In genomic region chr16:23997912-23998311, GRCm38 (mm10) we compare ENCODE assay signal across 33 mouse cellular contexts. TPM values are rescaled to one million over a fixed set of nuclear protein-coding genes. Genes with fewer than 3 reads are reported as not detected.
DNase-seq lines count a peak whose midpoint lies in the region; ATAC-seq and TF ChIP-seq lines count a peak whose summit lies in the region.
"Had no signal": no experiment of that assay in that cellular context is flagged by ENCODE, and none has a peak within 500 bp of the region (broad histone marks: within the 10 kb centered on the region; RNA-seq: fewer than 3 reads in every experiment).

No protein-coding gene starts in this region.

- no peaks in the 10 kb centered on the region for H3K36me3 ChIP-seq in testis, adult 2 months (ENCODE audit: control insufficient read depth, insufficient read depth, low read length)
- H3K36me3 ChIP-seq in stomach, postnatal 0 days (ENCODE audit: control insufficient read depth, insufficient read depth, low read length), result no peaks in the 10 kb centered on the region
- no peaks in the 10 kb centered on the region for H3K36me3 ChIP-seq in kidney, adult 2 months (ENCODE audit: control insufficient read depth, insufficient read depth, low read length)
- H3K36me3 ChIP-seq: embryonic facial prominence, embryonic 12.5 days; embryonic facial prominence, embryonic 15.5 days; hindbrain, embryonic 10.5 days; hindbrain, embryonic 13.5 days had no signal

- WGBS in stomach, postnatal 0 days, result 68% methylated on average over 6 of the region's 6 CpGs
- 90% methylated on average over 6 of the region's 6 CpGs for WGBS in kidney, adult 2 months

- intact Hi-C loops in heart, postnatal 25 days (cut with DNase I), result no loop called here

- TF ChIP-seq POLR2A in testis, adult 2 months (IDR thresholded peaks at IDR 0.05; ENCODE audit: control insufficient read depth, low read depth, low read length), result no peak
- no peak for TF ChIP-seq POLR2A in kidney, adult 2 months (IDR thresholded peaks at IDR 0.05; ENCODE audit: low read depth, low read length)

- no peak overlapping the region for H3K27ac ChIP-seq in testis, adult 2 months (ENCODE audit: control insufficient read depth, insufficient read depth, low read depth, low read length)
- H3K27ac ChIP-seq in stomach, postnatal 0 days (replicated peaks), result no peak overlapping the region
- H3K27ac ChIP-seq in kidney, adult 2 months (ENCODE audit: insufficient read depth, low read depth, low read length), result no peak overlapping the region
- H3K27ac ChIP-seq: embryonic facial prominence, embryonic 12.5 days; embryonic facial prominence, embryonic 15.5 days; gastrocnemius, adult 2 months; hindbrain, embryonic 10.5 days; hindbrain, embryonic 13.5 days had no signal

- ATAC-seq in stomach, postnatal 0 days (ENCODE audit: low FRiP score, low TSS enrichment), result no peak
- ATAC-seq: forebrain, embryonic 14.5 days; forebrain, postnatal 0 days; hindbrain, embryonic 16.5 days had no signal

- H3K4me2 ChIP-seq in stomach, postnatal 0 days (replicated peaks; ENCODE audit: low read depth), result no peak overlapping the region
- H3K4me2 ChIP-seq: embryonic facial prominence, embryonic 12.5 days; embryonic facial prominence, embryonic 15.5 days; heart, embryonic 11.5 days; hindbrain, embryonic 13.5 days had no signal

- no peaks in the 10 kb centered on the region for H3K9me3 ChIP-seq in stomach, postnatal 0 days (ENCODE audit: control insufficient read depth, low read length)
- H3K9me3 ChIP-seq: embryonic facial prominence, embryonic 12.5 days; embryonic facial prominence, embryonic 15.5 days; hindbrain, embryonic 10.5 days; hindbrain, embryonic 13.5 days had no signal

- H3K27me3 ChIP-seq in testis, adult 2 months (ENCODE audit: control insufficient read depth, insufficient read depth, low read length), result no peaks in the 10 kb centered on the region
- no peaks in the 10 kb centered on the region for H3K27me3 ChIP-seq in stomach, postnatal 0 days (ENCODE audit: control insufficient read depth, insufficient read depth, low read length)
- no peaks in the 10 kb centered on the region for H3K27me3 ChIP-seq in kidney, adult 2 months (replicated peaks; ENCODE audit: control insufficient read depth, insufficient read depth, low read length)
- H3K27me3 ChIP-seq: embryonic facial prominence, embryonic 12.5 days; embryonic facial prominence, embryonic 15.5 days; hindbrain, embryonic 13.5 days had no signal

- TF ChIP-seq EP300 in stomach, postnatal 0 days (optimal IDR thresholded peaks at IDR 0.05), result no peak

- peak; percentile 37 for DNase-seq in heart, adult 11 months
- DNase-seq in heart, postnatal 25 days (ENCODE audit: low spot score), result no peak
- DNase-seq in testis, postnatal 14 days (ENCODE audit: low spot score), result no peak
- DNase-seq in stomach, postnatal 0 days (ENCODE audit: low spot score), result peak; percentile 7
- no peak for DNase-seq in kidney, adult 2 months
- DNase-seq: adrenal gland, adult 2 months; adrenal gland, postnatal 14 days; cerebellum, adult 11 months; cerebellum, adult 2 months; cerebellum, adult 9-11 months; cerebellum, postnatal 25 days; forebrain, postnatal 0 days; gastrocnemius, adult 2 months; gastrocnemius, postnatal 14 days; heart, adult 18-20 months; heart, postnatal 36 days had no signal

- H3K9ac ChIP-seq in stomach, postnatal 0 days (ENCODE audit: low read length), result no peak overlapping the region
- H3K9ac ChIP-seq: embryonic facial prominence, embryonic 12.5 days; embryonic facial prominence, embryonic 15.5 days; forebrain, postnatal 0 days; hindbrain, embryonic 13.5 days had no signal

- no peak for TF ChIP-seq CTCF in testis, adult 2 months (IDR thresholded peaks at IDR 0.05; ENCODE audit: control insufficient read depth, insufficient read depth, insufficient replicate concordance, low read depth, low read length)
- TF ChIP-seq CTCF in stomach, postnatal 0 days (IDR thresholded peaks at IDR 0.05; ENCODE audit: low read depth), result no peak
- TF ChIP-seq CTCF in kidney, adult 2 months (conservative IDR thresholded peaks at IDR 0.05; ENCODE audit: insufficient read depth, insufficient read length, low read depth, low read length), result no peak

- H3K4me3 ChIP-seq in testis, adult 2 months (ENCODE audit: control insufficient read depth, low read depth, low read length), result peak overlapping the region; percentile 61
- H3K4me3 ChIP-seq in stomach, postnatal 0 days (ENCODE audit: low read depth, low read length), result no peak overlapping the region
- no peak overlapping the region for H3K4me3 ChIP-seq in kidney, adult 2 months (ENCODE audit: insufficient read depth, low read depth, low read length)
- H3K4me3 ChIP-seq: embryonic facial prominence, embryonic 12.5 days; embryonic facial prominence, embryonic 15.5 days; gastrocnemius, adult 2 months; hindbrain, embryonic 10.5 days; hindbrain, embryonic 13.5 days had no signal

- H3K4me1 ChIP-seq in testis, adult 2 months (ENCODE audit: control insufficient read depth, insufficient read depth, low read length), result 0 out of 2 replicates have a peak, but pooled peaks cover 2% of the 10 kb centered on the region
- 0 out of 2 replicates have a peak, but pooled peaks cover 3% of the 10 kb centered on the region for H3K4me1 ChIP-seq in stomach, postnatal 0 days (replicated peaks; ENCODE audit: control insufficient read depth, insufficient read depth)
- peaks cover 16% of the 10 kb centered on the region for H3K4me1 ChIP-seq in kidney, adult 2 months (ENCODE audit: control insufficient read depth, insufficient read depth, low read length)
- H3K4me1 ChIP-seq: hindbrain, embryonic 13.5 days had no signal

RNA-seq across cellular contexts. Expression of gene Bcl6, which starts 9.3 kb away (rescaled TPM):
- 10 to 100 TPM; 12.0 to 17.6 TPM for total RNA-seq in heart, postnatal 25 days (2021)
- polyA plus RNA-seq in testis, adult 2 months (2012; rRNA removed), result 2.2 and 2.4 TPM in 2 replicates
- 0.23 and 0.30 TPM in 2 replicates for polyA plus RNA-seq in stomach, postnatal 0 days (2015; fragmentation: Nextera tagmentation; extraction: Ambion mirVana)
- 11.7 and 13.0 TPM in 2 replicates for polyA plus RNA-seq in kidney, adult 2 months (2012; rRNA removed)
- total RNA-seq: MEL had no signal

RNA-seq across cellular contexts. Expression of gene Gm37419, which starts 9.6 kb away (rescaled TPM):
- not detected for total RNA-seq in heart, postnatal 25 days (2021)
- polyA plus RNA-seq in testis, adult 2 months (2012; rRNA removed), result not detected in 2 replicates
- polyA plus RNA-seq in stomach, postnatal 0 days (2015; fragmentation: Nextera tagmentation; extraction: Ambion mirVana), result not detected in 2 replicates
- polyA plus RNA-seq in kidney, adult 2 months (2012; rRNA removed), result not detected in 2 replicates
- total RNA-seq: adrenal gland, adult 2 months; adrenal gland, postnatal 14 days; adrenal gland, postnatal 4 days; common myeloid progenitor, adult 5-6 weeks; forebrain, postnatal 0 days; gastrocnemius, adult 2 months; gastrocnemius, postnatal 14 days; gastrocnemius, postnatal 4 days; heart, adult 18-20 months; heart, postnatal 36 days; MEL had no signal
- polyA plus RNA-seq: adrenal gland, adult 2 months; cerebellum, adult 2 months; embryonic facial prominence, embryonic 12.5 days; embryonic facial prominence, embryonic 15.5 days; forebrain, embryonic 11.5 days; forebrain, embryonic 14.5 days; forebrain, postnatal 0 days; frontal cortex, adult 2 months; heart, embryonic 11.5 days; heart, embryonic 14.5 days; heart, postnatal 0 days; hindbrain, embryonic 10.5 days; hindbrain, embryonic 13.5 days; hindbrain, embryonic 16.5 days; inflammation-experienced regulatory T-cells, adult 6 months had no signal

Comparison
In these comparisons a context has a peak if more than half of its experiments do, and no peak if none do; other contexts are left out.
1. DNase-seq: peak in heart, adult 11 months (single experiment) and stomach, postnatal 0 days (single experiment); none in heart, postnatal 25 days (single experiment), testis, postnatal 14 days (single experiment) and kidney, adult 2 months (single experiment).